Mouse (Mus musculus) liver, postnatal 0 days (tissue): ENCODE measurements around the gene Pde12.

Experiments used
- CTCF ChIP-seq: sonication (generic); IDR thresholded peaks from 2 replicates; pipeline ENCODE4 v1.5.1; 2016; ENCODE audit warnings: antibody characterized with exemption, low read depth
- EP300 ChIP-seq: IDR thresholded peaks from 2 replicates; pipeline ENCODE4 v1.6.1; 2016; ENCODE audit warnings: antibody characterized with exemption, low read depth, mild to moderate bottlenecking

DNA sequence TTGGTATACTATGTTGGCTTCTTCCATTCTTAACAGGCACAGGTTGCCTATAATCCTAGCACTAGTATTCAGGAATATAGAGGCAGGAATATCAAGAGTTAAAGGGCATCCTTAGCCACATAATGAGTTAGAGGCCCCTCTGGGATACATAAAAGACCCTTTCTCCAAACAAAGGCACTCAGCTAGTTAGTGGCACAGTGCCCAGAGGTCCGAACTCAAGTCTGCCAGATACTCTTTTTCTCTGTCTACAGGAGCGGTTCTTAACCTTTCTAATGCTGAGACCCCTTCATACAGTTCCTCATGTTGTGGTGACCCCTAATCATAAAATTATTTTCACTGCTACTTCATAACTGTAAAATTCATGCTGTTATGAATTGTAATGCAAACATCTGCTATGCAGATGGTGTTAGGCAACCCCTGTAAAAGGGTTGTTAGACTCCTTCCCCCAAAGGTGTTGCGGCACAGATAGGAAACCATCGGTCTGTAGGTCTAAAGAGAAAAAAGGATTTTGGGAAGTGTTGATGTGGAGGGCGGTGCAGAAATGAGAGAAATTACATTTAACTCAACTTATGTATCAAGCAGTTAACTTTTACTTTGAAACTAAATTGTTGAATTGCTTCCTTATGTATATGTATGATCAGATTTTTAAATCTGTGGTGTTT lies 23.6 kb downstream of the Pde12 start:
- TF ChIP-seq CTCF (no peak), EP300 (no peak)
